Mouse (Mus musculus) forebrain, embryonic 13.5 days (tissue): ENCODE measurements around the gene Tpst1. TPM values are rescaled to one million over a fixed set of nuclear protein-coding genes. Genes with fewer than 3 reads are reported as not detected.

Source experiments
- ATAC-seq: fragments of 200-750 bp; cut with Nextera tagmentation; 2 replicates; pipeline ENCODE4 v1.8.0; 2017
- H3K27ac ChIP-seq: fragments of 300-500 bp; sonication (generic); 2 replicates; pipeline ENCODE4 v1.5.1; 2015; ENCODE audit warnings: inconsistent platforms, mild to moderate bottlenecking, moderate library complexity
- H3K27me3 ChIP-seq: fragments of 300-500 bp; sonication (generic); 2 replicates; pipeline ENCODE4 v1.6.1; 2015; ENCODE audit warnings: mild to moderate bottlenecking, inconsistent platforms
- H3K36me3 ChIP-seq: fragments of 300-500 bp; sonication (generic); 2 replicates; pipeline ENCODE4 v1.6.1; 2015; ENCODE audit warnings: mild to moderate bottlenecking, inconsistent platforms; ENCODE audit not compliant: poor library complexity, severe bottlenecking
- H3K4me1 ChIP-seq: fragments of 300-500 bp; sonication (generic); 2 replicates; pipeline ENCODE4 v1.6.1; 2015; ENCODE audit warnings: inconsistent platforms
- H3K4me2 ChIP-seq: fragments of 300-500 bp; sonication (generic); 2 replicates; pipeline ENCODE4 v1.6.1; 2015; ENCODE audit warnings: inconsistent platforms, mild to moderate bottlenecking, moderate library complexity
- H3K4me3 ChIP-seq: fragments of 300-500 bp; sonication (generic); 2 replicates; pipeline ENCODE4 v1.5.1; 2015; ENCODE audit warnings: mild to moderate bottlenecking, inconsistent platforms
- H3K9ac ChIP-seq: fragments of 300-500 bp; sonication (generic); 2 replicates; pipeline ENCODE4 v1.6.1; 2015; ENCODE audit warnings: mild to moderate bottlenecking, inconsistent platforms
- H3K9me3 ChIP-seq: fragments of 300-500 bp; sonication (generic); replicated peaks from 2 replicates; pipeline ENCODE4 v1.6.1; 2016; ENCODE audit warnings: inconsistent platforms
- WGBS: fragments of 180-500 bp; shearing (Covaris S2); methylation state at CpG from one replicate; pipeline ENCODE4 v1.1.7; 2015; 5-methylcytosine and 5-hydroxymethylcytosine counted together
- polyA plus RNA-seq: library from polyadenylated mRNA; unstranded; fragments of >200 nt; fragmentation: Nextera tagmentation; extraction: Ambion mirVana; gene quantifications from 2 replicates; pipeline ENCODE4 v1.2.1, GENCODE M21; 2015

Tpst1 gene
- polyA plus RNA-seq, 1 experiment from 2014 or later = 50.2 TPM

DNA sequence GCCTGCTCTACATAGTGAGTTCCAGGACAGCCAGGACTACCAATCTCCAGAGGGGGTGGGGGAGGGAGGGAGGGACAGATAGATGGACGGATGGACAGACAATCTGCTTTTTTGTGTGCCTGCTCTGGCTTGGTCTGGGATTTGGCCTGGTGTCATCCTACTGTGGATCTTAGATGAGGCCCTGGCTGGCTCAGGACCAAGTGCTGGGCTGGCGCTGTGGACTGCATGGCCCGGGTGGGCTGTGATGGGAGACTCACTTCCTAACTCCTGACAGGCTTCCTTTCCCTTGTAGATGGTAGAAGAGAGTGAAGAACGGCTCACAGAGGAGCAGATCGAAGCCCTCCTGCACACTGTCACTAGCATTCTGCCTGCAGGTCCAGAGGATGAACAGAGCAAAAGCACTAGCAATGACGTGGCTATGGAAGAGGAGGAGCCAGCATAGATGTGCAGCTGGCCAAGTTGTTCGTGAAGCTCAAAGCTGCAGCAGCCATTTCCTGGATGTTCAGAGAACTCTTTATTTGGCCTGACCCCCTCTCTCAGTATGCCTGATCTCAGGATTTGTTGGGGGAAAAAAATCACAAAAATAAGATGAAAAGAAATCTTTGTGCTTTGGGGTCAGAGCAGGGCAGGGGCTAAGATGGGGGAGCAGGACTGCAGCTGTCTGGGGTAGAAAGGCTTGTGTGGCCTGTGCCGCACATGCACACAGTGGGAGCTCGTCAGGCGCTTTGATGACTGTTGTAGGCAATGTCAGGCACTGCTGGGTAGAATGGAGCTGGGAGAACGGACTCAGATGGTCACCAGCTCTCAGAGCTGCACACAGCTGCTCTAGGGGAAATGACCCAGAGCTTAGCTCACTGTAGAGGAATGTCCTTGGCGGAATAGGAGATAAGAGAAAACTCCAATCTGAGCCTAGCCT is 13.5 kb upstream of the Tpst1 start:
- H3K9me3 ChIP-seq = no peaks in the 10 kb centered on the region
- ATAC-seq = no peak
- no peak overlapping the region for H3K4me3 ChIP-seq
- H3K4me2 ChIP-seq = no peak overlapping the region
- no peaks in the 10 kb centered on the region for H3K27me3 ChIP-seq
- no peak overlapping the region for H3K27ac ChIP-seq
- no peak overlapping the region for H3K9ac ChIP-seq
- WGBS = 73% methylated on average over 12 of the region's 12 CpGs
- peaks cover 42% of the 10 kb centered on the region for H3K36me3 ChIP-seq
- no peaks in the 10 kb centered on the region for H3K4me1 ChIP-seq

DNA sequence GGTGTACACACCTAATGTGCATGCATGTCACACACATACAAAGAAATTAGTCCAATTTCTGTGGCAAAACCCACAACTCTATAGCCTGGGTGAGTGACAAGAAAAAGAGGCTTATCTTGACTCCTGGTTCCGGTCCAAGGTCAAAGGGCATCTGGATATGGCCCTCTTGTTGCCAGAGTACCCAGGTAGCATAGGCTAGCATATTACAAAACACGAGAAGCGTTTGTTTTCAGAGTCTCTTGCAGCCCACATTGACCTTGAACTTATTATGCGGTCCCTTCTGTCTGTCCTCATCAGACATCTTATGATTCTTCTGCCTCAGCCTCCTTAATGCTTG is 12.8 kb upstream of the Tpst1 start:
- no peak overlapping the region for H3K4me3 ChIP-seq
- no peak overlapping the region for H3K27ac ChIP-seq
- 93% methylated on average over 4 of the region's 4 CpGs for WGBS
- no peak for ATAC-seq
- H3K9ac ChIP-seq = no peak overlapping the region
- no peaks in the 10 kb centered on the region for H3K9me3 ChIP-seq
- H3K4me2 ChIP-seq = no peak overlapping the region
- no peaks in the 10 kb centered on the region for H3K27me3 ChIP-seq
- H3K36me3 ChIP-seq = peaks cover 40% of the 10 kb centered on the region
- no peaks in the 10 kb centered on the region for H3K4me1 ChIP-seq

DNA sequence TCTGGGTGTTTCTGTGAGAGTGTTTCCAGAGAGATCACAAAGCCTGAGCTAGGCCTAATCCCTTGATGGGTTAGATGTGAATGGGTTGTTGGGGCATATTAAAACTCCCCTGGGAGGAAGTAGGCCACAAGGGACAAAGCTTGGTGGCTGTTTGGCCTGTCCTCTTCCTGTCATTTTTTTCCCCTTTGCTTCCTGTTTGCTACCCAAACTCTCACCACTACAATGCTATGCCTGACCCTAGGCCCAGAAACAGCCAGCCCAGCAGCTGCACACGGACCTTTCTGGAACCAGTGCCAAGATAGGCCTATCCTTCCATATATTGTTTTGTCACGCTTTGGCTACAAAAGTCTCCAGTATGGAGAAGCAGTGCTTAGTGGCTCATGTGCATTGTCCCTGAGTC is 11.0 kb upstream of the Tpst1 start:
- Histone ChIP-seq H3K4me1 (no peaks in the 10 kb centered on the region), H3K9me3 (no peaks in the 10 kb centered on the region), H3K27ac (no peak overlapping the region; the same call in 1 of the 2 replicates), H3K27me3 (no peaks in the 10 kb centered on the region), H3K9ac (no peak overlapping the region), H3K4me2 (no peak overlapping the region), H3K4me3 (no peak overlapping the region), H3K36me3 (peaks cover 35% of the 10 kb centered on the region)
- WGBS = 80% methylated on average over 2 of the region's 2 CpGs
- ATAC-seq = no peak

DNA sequence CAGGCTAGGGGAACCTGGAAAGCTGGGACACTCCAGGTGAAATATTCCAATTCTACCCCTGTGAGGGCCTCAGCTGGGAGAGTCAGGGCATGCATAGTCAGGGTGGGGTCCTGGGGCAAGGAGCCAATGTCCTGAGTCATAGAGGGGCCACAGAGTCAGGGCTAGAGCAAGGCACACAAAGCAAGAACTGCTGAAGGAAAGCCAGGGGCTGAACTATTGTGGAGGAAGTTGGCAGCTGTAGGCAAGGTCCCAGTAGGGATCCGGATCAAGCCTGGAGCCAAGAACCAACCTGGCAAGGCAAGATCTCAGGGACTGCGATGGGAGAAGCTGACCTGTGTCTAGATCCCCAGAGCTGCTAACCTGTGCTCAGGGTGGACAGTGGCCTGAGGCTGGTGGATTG is 9.4 kb upstream of the Tpst1 start:
- WGBS = 85% methylated on average over 2 of the region's 2 CpGs
- Histone ChIP-seq H3K4me1 (no peaks in the 10 kb centered on the region), H3K9me3 (no peaks in the 10 kb centered on the region), H3K27ac (no peak overlapping the region), H3K36me3 (peaks cover 29% of the 10 kb centered on the region), H3K4me2 (no peak overlapping the region), H3K9ac (no peak overlapping the region), H3K4me3 (no peak overlapping the region), H3K27me3 (no peaks in the 10 kb centered on the region)
- no peak for ATAC-seq

DNA sequence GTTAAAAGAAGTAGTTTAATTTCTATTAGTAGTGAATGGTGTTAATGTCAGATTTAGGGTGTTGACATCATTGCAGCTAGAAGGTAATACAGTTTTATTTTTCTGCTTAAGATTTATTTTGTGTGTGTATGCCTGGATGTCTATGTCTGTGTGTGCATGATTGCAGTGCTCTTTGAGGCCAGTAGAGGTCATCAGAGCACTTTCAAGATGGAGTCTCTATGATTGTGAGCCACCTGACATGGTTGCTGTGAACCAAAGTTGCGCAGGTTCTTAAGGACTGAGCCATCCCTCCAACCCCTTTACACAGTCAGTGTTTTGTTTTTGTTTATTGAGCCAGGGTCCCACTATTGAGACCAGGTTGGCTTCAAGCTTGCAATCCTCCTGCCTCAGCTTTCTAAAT is 7.5 kb upstream of the Tpst1 start:
- H3K4me3 ChIP-seq = no peak overlapping the region
- no peaks in the 10 kb centered on the region for H3K27me3 ChIP-seq

DNA sequence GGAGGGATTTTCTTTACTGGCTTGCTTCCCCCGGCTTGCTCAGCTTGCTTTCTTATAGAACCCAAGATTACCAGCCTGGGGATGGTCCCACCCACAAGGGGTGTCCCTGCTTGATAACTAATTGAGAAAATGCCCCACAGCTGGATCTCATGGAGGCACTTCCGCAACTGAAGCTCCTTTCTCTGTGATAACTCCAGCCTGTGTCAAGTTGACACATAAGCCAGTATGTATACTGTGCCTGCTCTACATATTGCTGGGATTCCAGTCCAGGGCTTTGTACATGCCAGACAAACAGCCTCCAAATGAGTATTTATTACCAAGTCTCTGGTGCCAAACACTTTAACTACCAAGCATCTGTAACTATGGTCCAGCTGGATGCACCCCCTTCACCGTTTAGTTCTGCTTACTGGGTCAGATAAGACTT is 5.3 kb upstream of the Tpst1 start:
- no peak overlapping the region for H3K9ac ChIP-seq
- ATAC-seq = no peak
- no peaks in the 10 kb centered on the region for H3K36me3 ChIP-seq
- H3K4me2 ChIP-seq = no peak overlapping the region
- H3K4me1 ChIP-seq = no peaks in the 10 kb centered on the region
- no peak overlapping the region for H3K4me3 ChIP-seq
- no peak overlapping the region for H3K27ac ChIP-seq
- WGBS = 85% methylated on average over 3 of the region's 3 CpGs
- no peaks in the 10 kb centered on the region for H3K27me3 ChIP-seq
- H3K9me3 ChIP-seq = 0 out of 2 replicates have a peak, but pooled peaks cover 4% of the 10 kb centered on the region

More for the DNA sequence above, 7.5 kb upstream of the Tpst1 start:
- Histone ChIP-seq H3K36me3 (peaks cover 14% of the 10 kb centered on the region), H3K4me2 (no peak overlapping the region), H3K27ac (no peak overlapping the region), H3K9me3 (0 out of 2 replicates have a peak, but pooled peaks cover 4% of the 10 kb centered on the region), H3K9ac (no peak overlapping the region), H3K4me1 (no peaks in the 10 kb centered on the region)
- ATAC-seq = no peak
- WGBS = 96% methylated on average over 1 of the region's 1 CpGs

DNA sequence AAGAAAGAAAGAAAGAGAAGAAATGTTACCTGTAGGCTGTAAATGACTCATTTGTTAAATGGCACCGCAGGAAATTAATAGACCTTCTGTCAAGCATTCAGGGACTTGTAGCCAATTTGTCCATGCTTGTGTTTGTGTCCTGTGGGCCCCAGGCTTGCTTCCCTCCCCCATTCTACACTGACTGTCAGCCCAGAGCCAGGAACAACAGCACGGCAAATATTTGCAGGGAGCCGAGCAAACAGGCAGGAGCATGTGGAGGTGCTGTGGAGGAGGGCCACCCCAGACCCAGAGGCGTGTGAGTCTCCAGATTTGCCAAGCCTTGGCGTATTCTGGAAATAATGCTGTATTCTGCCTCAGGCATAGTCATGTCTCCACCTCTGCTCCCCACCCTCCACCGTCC is 1.4 kb downstream of the Tpst1 start:
- Histone ChIP-seq H3K4me2 (no peak overlapping the region), H3K27ac (no peak overlapping the region), H3K9ac (no peak overlapping the region), H3K36me3 (no peaks in the 10 kb centered on the region), H3K27me3 (no peaks in the 10 kb centered on the region), H3K4me1 (peaks cover 5% of the 10 kb centered on the region; the same call in 1 of the 2 replicates), H3K4me3 (no peak overlapping the region), H3K9me3 (no peaks in the 10 kb centered on the region)
- no peak for ATAC-seq
- WGBS = 81% methylated on average over 6 of the region's 6 CpGs

DNA sequence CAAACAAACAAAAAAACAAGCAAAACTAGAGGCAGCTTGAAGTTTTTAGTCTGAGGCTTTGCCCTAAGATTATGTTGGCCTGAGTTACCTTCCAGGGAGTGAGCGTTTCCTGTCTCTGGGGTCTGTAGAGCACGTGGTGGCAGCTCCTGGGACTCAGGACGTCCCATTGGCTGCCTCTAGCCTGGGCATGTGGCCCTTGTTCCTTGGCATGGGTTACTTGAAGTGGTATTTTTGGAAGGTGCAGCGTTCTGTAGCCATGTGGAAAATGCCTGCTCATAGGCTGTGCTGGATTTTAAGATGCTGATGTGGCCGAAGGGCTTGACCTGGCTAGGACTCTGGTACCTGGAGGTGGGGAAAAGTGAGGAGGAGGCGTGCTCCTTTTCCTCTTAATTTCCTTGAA is 3.3 kb downstream of the Tpst1 start:
- H3K27me3 ChIP-seq = no peaks in the 10 kb centered on the region
- 70% methylated on average over 6 of the region's 6 CpGs for WGBS

DNA sequence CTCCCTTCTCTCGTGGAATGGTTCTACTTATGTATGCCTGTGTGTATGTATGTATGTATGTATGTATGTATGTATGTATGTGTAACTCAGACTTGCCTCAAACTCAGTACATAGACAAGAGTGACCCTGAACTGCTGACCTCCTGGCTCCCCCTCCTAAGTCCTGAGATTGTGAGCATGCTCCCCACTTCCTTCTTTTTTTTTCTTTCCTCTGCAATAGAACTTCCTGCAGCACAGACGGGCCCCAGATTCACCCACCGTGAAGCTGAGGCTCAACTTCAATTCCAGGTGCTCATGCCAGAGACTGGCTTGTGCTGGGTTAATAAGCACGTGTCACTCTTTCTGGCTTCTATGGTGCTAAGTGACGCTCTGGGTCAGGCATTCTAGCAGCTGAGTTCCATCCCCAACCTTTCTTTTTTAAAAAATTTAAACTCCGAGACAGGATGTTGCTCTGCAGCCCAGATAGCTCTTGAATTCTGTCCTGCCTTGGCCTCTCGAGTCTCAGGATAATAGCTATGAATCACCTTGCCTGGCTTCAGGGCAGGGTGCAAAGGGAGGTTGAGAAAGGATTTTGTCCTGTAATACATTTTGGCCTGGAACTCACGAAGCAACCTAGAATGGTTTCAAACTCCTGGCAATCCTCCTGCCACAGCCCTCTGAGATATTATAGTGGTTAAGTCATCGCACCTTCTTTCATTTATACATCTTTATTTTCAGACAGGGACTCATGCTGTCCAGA is 5.1 kb downstream of the Tpst1 start:
- whole genome bisulfite sequencing = 80% methylated on average over 9 of the region's 9 CpGs
- Histone ChIP-seq H3K9ac (peak overlapping the region; percentile 94; the same call in 1 of the 2 replicates), H3K4me1 (peaks cover 9% of the 10 kb centered on the region; the same call in 1 of the 2 replicates), H3K36me3 (peaks cover 7% of the 10 kb centered on the region), H3K4me2 (no peak overlapping the region), H3K27ac (no peak overlapping the region), H3K9me3 (peaks cover 5% of the 10 kb centered on the region; the same call in 1 of the 2 replicates), H3K27me3 (no peaks in the 10 kb centered on the region), H3K4me3 (no peak overlapping the region)
- ATAC-seq = no peak

More for the DNA sequence above, 3.3 kb downstream of the Tpst1 start:
- Histone ChIP-seq H3K4me2 (no peak overlapping the region), H3K4me1 (peaks cover 9% of the 10 kb centered on the region; the same call in 1 of the 2 replicates), H3K27ac (no peak overlapping the region), H3K4me3 (no peak overlapping the region), H3K36me3 (peaks cover 1% of the 10 kb centered on the region; the same call in 1 of the 2 replicates), H3K9me3 (peaks cover 2% of the 10 kb centered on the region; the same call in 1 of the 2 replicates), H3K9ac (no peak overlapping the region)
- no peak for ATAC-seq

DNA sequence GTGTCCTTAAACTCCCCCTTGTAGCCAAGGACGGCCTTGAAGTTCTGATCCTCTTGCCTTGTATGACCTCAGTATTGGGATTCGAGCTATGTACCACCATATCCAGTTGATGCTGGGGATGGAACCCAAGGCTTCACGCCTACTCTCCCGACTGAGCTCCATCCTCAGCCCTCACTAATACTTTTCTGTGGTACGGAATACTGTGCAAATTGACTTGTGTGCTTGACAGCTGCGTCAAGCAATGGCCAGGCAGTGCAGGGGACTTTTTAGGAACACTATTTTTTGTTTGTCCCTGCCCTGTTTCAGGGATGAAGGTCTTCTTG is 5.7 kb downstream of the Tpst1 start:
- H3K27ac ChIP-seq = no peak overlapping the region
- H3K9me3 ChIP-seq = peaks cover 5% of the 10 kb centered on the region; the same call in 1 of the 2 replicates
- H3K36me3 ChIP-seq = peaks cover 9% of the 10 kb centered on the region
- no peaks in the 10 kb centered on the region for H3K27me3 ChIP-seq
- peaks cover 9% of the 10 kb centered on the region; the same call in 1 of the 2 replicates for H3K4me1 ChIP-seq
- ATAC-seq = peak; percentile 48; the same call in 1 of the 2 replicates
- H3K4me3 ChIP-seq = peak overlapping the region; percentile 79
- peak overlapping the region; percentile 94; the same call in 1 of the 2 replicates for H3K9ac ChIP-seq
- H3K4me2 ChIP-seq = peak overlapping the region; percentile 80
- 36% methylated on average over 6 of the region's 6 CpGs for WGBS

DNA sequence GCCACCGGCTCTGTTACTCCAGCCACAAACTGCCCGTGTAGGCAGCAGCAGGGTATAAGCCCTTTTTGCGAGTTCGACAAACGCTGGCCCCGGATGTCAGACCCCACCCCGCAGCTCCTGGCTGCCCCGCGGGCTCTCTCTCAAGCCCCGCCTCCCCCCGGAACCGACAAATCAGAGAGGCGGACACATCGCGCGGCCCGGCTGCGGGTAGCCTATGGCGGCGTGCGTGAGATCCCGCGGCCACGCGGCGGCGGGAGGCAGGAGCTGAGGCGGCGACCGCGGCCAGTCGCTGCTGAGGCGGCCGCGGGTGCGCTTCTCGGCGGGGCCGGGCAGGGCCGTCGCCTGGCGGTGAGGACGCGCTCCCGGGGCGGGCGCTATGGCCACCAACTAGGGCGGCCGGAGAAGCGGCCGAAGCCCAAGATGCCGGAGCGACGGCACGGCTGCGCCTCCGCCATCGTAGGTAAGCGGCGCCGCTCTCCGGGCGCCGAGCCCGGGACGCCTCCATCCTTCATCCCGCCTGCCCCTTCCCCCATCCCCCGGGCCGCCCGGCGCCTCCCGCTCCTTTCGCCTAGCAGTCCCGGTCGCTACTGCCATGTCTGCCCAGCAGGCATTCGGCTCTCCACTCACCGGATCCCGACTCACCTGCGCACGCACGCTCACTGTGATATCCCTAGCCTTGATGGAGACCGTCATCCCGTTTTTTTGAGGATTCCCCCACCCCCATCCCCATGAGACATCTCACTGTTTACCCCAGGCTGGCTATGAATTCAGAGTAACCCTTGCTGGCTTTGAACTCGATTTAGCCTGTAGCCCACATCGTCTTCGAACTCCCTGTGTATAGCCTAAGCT is 6.3 kb downstream of the Tpst1 start:
- Histone ChIP-seq H3K9ac (peak overlapping the region; percentile 94), H3K4me1 (peaks cover 9% of the 10 kb centered on the region; the same call in 1 of the 2 replicates), H3K27me3 (no peaks in the 10 kb centered on the region), H3K27ac (peak overlapping the region; percentile 75), H3K9me3 (peaks cover 5% of the 10 kb centered on the region; the same call in 1 of the 2 replicates), H3K4me2 (peak overlapping the region; percentile 80), H3K4me3 (peak overlapping the region; percentile 79), H3K36me3 (peaks cover 14% of the 10 kb centered on the region)
- ATAC-seq = peak; percentile 99
- 1% methylated on average over 60 of the region's 86 CpGs for WGBS
